ENCODE assay signal across 10 mouse cellular contexts in the genomic region with DNA sequence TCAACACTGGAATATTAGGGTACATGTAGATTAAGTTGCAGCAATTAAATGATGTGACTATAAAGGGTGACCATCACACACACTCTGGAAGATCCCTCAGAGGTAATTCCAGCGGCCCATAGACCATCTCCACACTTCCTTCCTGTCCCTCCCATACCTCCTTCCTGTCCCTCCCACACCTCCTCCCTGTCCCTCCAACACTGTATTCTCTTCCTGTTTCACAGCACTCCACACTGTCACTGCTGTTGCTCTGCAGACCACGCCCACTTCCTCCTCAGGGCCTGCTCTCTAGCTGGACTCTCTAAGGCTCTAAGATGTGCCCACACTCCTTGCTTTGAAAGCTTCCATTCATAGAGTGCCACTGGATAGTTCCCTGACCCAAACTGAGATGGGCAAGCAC. TPM values are rescaled to one million over a fixed set of nuclear protein-coding genes. Genes with fewer than 3 reads are reported as not detected.
DNase-seq lines count a peak whose midpoint lies in the region; ATAC-seq and TF ChIP-seq lines count a peak whose summit lies in the region.
"Had no signal": no experiment of that assay in that cellular context is flagged by ENCODE, and none has a peak within 500 bp of the region (broad histone marks: within the 10 kb centered on the region; RNA-seq: fewer than 3 reads in every experiment).

No protein-coding gene starts in this region.

- no peak for ATAC-seq in hindbrain, postnatal 0 days

- WGBS in hindbrain, postnatal 0 days: 74% methylated on average over 2 of the region's 2 CpGs

- no peak overlapping the region for H3K9ac ChIP-seq in hindbrain, postnatal 0 days (replicated peaks; ENCODE audit: low read length)

- H3K27me3 ChIP-seq in hindbrain, postnatal 0 days (ENCODE audit: insufficient read depth, low read length): no peaks in the 10 kb centered on the region

- H3K27ac ChIP-seq in hindbrain, postnatal 0 days: no peak overlapping the region

- no peaks in the 10 kb centered on the region for H3K36me3 ChIP-seq in hindbrain, postnatal 0 days (ENCODE audit: insufficient read depth, low read length)

- no peak for TF ChIP-seq CTCF in hindbrain, postnatal 0 days (IDR thresholded peaks at IDR 0.05; ENCODE audit: low read depth)

- no peak overlapping the region for H3K4me2 ChIP-seq in hindbrain, postnatal 0 days (ENCODE audit: low read depth, low read length)

- H3K4me1 ChIP-seq in hindbrain, postnatal 0 days (ENCODE audit: insufficient read depth, low read length): no peaks in the 10 kb centered on the region

- peak; percentile 10 for DNase-seq in adrenal gland, postnatal 14 days
- no peak for DNase-seq in adrenal gland, adult 2 months
- DNase-seq in B cell, adult 2 months: peak; percentile 58 to 63
- peak; percentile 64 for DNase-seq in induced T-regulatory cell, adult 2 months (ENCODE audit: low read depth)
- DNase-seq in monocyte, adult 2 months (ENCODE audit: low read depth in 1 of 2, low spot score in 2 of 2): peak; percentile 40 to 43
- no peak for DNase-seq in hindbrain, postnatal 0 days (ENCODE audit: low spot score)
- DNase-seq in right cerebral cortex, postnatal 10 days (ENCODE audit: low spot score in 2 of 2): no peak
- DNase-seq in gastrocnemius, postnatal 4 days (ENCODE audit: low spot score in 2 of 2): no peak
- DNase-seq: cerebellum, adult 8-10 months had no signal

- H3K4me3 ChIP-seq in hindbrain, postnatal 0 days (ENCODE audit: low read length): no peak overlapping the region
- H3K4me3 ChIP-seq: myocyte had no signal

- H3K9me3 ChIP-seq in hindbrain, postnatal 0 days (ENCODE audit: low read length): 0 out of 2 replicates have a peak, but pooled peaks cover 2% of the 10 kb centered on the region

RNA-seq across cellular contexts. Expression of gene Odaph, which starts 13.5 kb away (rescaled TPM):
- not detected in 2 replicates for total RNA-seq in adrenal gland, postnatal 14 days (2021)
- total RNA-seq in adrenal gland, adult 2 months (2021): not detected
- polyA plus RNA-seq in adrenal gland, adult 2 months (2012; rRNA removed): not detected in 2 replicates
- 1.2 TPM in 1 of 2 replicates, not detected in the other for total RNA-seq in hindbrain, postnatal 0 days (2014; rRNA removed)
- 0.66 and 1.1 TPM in 2 replicates for polyA plus RNA-seq in hindbrain, postnatal 0 days (2015; fragmentation: Nextera tagmentation; extraction: Ambion mirVana)
- total RNA-seq in gastrocnemius, postnatal 4 days (2021): not detected
- polyA plus RNA-seq: myocyte had no signal

RNA-seq across cellular contexts. Expression of gene Rchy1, which starts 37.9 kb away (rescaled TPM):
- total RNA-seq in adrenal gland, postnatal 14 days (2021): 56.4 and 64.6 TPM in 2 replicates
- 10 to 100 TPM; 54.2 to 61.2 TPM for total RNA-seq in adrenal gland, adult 2 months (2021)
- polyA plus RNA-seq in adrenal gland, adult 2 months (2012; rRNA removed): 10.8 and 11.5 TPM in 2 replicates
- 23.2 and 35.6 TPM in 2 replicates for total RNA-seq in hindbrain, postnatal 0 days (2014; rRNA removed)
- 76.6 and 81.2 TPM in 2 replicates for polyA plus RNA-seq in hindbrain, postnatal 0 days (2015; fragmentation: Nextera tagmentation; extraction: Ambion mirVana)
- total RNA-seq in gastrocnemius, postnatal 4 days (2021): 10 to 100 TPM; 42.5 to 45.0 TPM

RNA-seq across cellular contexts. Expression of gene Cdkl2, which starts 42.9 kb away (rescaled TPM):
- 4.4 and 5.1 TPM in 2 replicates for total RNA-seq in adrenal gland, postnatal 14 days (2021)
- total RNA-seq in adrenal gland, adult 2 months (2021): 1 to 10 TPM; 4.9 to 6.9 TPM
- polyA plus RNA-seq in adrenal gland, adult 2 months (2012; rRNA removed): 0.60 and 0.62 TPM in 2 replicates
- 16.6 and 17.1 TPM in 2 replicates for total RNA-seq in hindbrain, postnatal 0 days (2014; rRNA removed)
- 29.2 and 29.4 TPM in 2 replicates for polyA plus RNA-seq in hindbrain, postnatal 0 days (2015; fragmentation: Nextera tagmentation; extraction: Ambion mirVana)
- 1 to 10 TPM; 2.9 to 3.4 TPM for total RNA-seq in gastrocnemius, postnatal 4 days (2021)

Comparison
In these comparisons a context has a peak if more than half of its experiments do, and no peak if none do; other contexts are left out.
1. DNase-seq: peak in adrenal gland, postnatal 14 days (single experiment), B cell, adult 2 months (2 of 2), induced T-regulatory cell, adult 2 months (single experiment) and monocyte, adult 2 months (2 of 2); none in adrenal gland, adult 2 months (single experiment), hindbrain, postnatal 0 days (single experiment), right cerebral cortex, postnatal 10 days (0 of 2) and gastrocnemius, postnatal 4 days (0 of 2).